Mouse (Mus musculus) liver (tissue): ENCODE measurements at regions not wholly inside any gene's neighbourhood (a gene's known extent, or its start where the extent isn't known, plus 50 kb on each side); places are given as distances from the start of the nearest gene placed in this dataset.

Experiments
- DNase-seq: peaks from one replicate; pipeline ENCODE4 v3.0.0-alpha.2; 2020; ENCODE audit warnings: mixed read lengths

- DNase-seq = peak; percentile 31
These were observed 69.0 kb upstream of the Haao start for GRCm38 (mm10) chr17:83916684-83917166.

DNA sequence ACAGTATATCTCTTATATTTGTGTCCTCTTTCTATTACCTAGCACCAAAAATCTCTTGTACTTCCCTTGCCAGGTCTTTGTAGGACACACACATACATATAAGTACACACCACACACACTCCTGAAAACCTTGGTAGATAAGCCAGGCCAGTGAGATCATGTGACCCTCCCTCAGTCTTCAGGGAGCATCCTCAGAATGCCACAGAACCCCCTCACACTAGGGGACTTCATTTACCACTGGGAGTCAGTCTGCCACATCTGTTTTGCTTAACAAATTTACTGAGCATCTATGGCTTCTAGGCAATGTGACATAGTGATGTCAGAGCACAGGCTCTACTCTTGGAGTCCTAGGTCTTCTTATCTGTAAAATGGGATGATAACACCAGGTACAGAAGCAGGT, 67.3 kb upstream of the Haao start:
- DNase-seq = no peak

DNA sequence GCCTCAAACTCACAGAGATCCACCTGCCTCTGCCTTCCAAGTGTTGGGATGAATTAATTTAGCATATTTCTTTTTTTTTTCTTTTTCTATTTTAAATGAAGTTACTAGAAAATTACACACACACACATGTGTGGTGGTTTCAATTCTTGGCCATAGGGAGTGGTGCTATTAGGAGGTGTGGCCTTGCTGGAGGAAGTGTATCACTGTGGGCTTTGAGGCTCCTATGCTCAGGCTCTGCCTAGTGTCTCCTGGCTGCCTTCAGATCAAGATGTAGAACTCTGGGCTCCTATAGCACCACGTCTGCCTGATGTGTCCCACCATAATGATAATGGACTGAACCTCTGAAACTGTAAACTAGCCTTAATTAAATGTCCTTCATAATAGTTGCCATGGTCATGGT, 66.8 kb upstream of the Haao start:
- no peak for DNase-seq

DNA sequence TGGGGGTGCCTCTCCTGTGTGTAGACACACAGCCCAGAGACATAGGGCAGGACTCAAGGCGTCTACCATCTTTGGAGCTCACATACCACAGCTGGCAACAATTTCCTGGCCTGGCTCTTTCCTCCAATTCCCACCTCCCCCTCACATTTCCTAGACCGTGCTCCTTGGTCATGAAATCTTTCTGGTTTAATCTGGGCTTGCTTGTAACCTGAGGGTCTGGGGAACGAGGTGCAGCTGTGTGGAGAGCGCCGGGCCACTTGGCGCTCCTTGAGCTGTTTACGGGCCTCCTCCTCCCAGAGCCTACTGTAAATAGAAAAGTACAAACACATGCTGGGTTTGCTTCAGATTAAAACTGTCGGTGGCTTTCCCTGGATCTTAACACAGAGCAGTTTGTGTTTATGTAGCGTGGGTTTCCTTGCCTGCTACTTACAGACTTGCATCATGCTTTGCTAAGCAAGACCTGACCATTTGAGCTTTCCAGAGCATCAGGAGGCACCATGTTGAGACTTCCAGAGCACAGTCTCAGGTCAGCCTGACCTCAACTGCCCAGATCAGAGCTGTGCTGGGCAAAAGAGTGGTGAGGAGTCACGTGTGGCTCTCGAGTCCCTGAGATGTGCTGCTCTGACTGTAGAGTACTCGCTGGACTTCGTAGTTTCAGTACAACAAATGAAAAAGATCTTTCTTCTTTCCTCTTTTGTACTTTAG, 66.1 kb upstream of the Haao start:
- DNase-seq = no peak

- no peak for DNase-seq
These were observed 64.7 kb upstream of the Haao start for GRCm38 (mm10) chr17:83912421-83912820.

GRCm38 (mm10) chr17:83908811-83909210, 61.0 kb upstream of the Haao start:
- DNase-seq = no peak

DNA sequence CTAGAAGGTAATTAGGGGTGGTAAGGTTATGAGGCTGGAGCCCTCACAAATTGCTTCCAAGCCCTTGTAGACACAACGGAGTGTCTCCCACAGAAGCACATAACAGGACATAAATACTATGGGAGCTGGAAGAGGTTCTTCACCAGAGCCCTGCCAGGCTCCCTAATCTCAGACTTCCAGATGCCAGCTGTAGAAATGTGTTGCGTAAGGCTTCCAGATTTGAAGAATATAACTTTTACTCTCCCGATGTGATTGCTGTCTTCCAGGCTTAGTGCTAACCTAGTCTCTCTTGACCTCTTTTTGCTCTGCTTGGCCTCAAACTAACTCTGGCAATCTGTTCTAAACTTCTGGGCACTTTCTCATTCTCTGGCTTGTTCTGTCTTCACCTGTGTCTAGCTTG, 59.8 kb upstream of the Haao start:
- no peak for DNase-seq

GRCm38 (mm10) chr17:83906751-83907537, 59.2 kb upstream of the Haao start:
- DNase-seq = no peak

- DNase-seq = peak; percentile 77
These were observed 55.7 kb upstream of the Haao start for GRCm38 (mm10) chr17:83903467-83903866.

GRCm38 (mm10) chr17:83902523-83902922, 54.8 kb upstream of the Haao start:
- DNase-seq = no peak

DNA sequence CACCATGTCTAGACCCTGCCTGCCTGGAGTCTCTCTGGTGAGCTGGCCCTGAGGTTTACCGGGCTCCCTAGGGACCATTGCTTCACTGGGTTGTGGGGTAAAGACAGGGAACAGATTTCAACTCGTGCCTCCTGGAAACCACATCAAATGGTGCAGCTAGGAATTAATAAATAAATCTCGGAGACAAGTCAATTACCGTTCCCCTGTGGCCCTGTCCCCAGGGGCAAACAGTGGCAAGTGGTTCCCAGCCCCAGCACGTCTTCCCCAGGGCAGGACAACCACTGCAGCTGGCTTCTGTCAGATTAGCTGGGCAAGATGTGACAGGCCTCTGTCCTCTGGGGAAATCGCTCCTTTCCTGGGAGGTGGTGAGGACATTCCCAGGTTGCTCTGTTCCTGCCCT, 54.3 kb upstream of the Haao start:
- DNase-seq = no peak

GRCm38 (mm10) chr17:83899588-83900152, 51.9 kb upstream of the Haao start:
- no peak for DNase-seq

GRCm38 (mm10) chr17:83898531-83898930, 50.8 kb upstream of the Haao start:
- no peak for DNase-seq
